Mouse (Mus musculus) right cerebral cortex, postnatal 10 days (tissue): ENCODE measurements around the gene Mydgf.

Experiments
- DNase-seq, 2 experiments: peaks; one replicate each; pipeline ENCODE4 v3.0.0; 2021; ENCODE audit warnings: low spot score in 2 of 2

Gene Mydgf

GRCm38 (mm10) chr17:56144546-56144945, 39.2 kb downstream of the Mydgf start:
- no peak for DNase-seq

- DNase-seq = peak; percentile 75 to 78
Measured at GRCm38 (mm10) chr17:56141702-56142605, 41.8 kb downstream of the Mydgf start.

- peak; percentile 84 to 89 for DNase-seq
Measured at GRCm38 (mm10) chr17:56139858-56140595, 43.7 kb downstream of the Mydgf start, which contains the start of gene Sema6b. Gene Sema6b (minus strand): TSS chr17:56140343.

DNA sequence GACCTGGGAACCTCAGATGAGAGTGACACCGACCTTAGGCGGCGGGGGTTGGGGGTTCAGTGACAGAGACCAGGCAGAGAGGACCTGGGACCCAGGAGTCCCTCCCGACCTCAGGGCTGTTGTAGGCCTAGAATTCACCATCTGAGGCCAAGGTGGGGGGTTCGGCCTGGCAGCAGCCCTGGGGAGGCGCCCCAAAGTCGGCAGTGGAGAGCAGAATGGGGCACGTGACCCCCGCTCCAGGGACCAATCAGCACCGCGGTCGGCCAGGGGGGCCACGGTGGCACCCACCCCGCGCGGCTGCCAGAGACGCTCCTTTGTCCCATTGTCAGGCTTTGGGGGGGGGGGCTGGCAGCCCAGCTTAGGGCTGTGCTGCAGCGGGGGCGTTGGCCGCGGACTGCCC, 44.4 kb downstream of the Mydgf start:
- peak; percentile 70 to 75 for DNase-seq

DNA sequence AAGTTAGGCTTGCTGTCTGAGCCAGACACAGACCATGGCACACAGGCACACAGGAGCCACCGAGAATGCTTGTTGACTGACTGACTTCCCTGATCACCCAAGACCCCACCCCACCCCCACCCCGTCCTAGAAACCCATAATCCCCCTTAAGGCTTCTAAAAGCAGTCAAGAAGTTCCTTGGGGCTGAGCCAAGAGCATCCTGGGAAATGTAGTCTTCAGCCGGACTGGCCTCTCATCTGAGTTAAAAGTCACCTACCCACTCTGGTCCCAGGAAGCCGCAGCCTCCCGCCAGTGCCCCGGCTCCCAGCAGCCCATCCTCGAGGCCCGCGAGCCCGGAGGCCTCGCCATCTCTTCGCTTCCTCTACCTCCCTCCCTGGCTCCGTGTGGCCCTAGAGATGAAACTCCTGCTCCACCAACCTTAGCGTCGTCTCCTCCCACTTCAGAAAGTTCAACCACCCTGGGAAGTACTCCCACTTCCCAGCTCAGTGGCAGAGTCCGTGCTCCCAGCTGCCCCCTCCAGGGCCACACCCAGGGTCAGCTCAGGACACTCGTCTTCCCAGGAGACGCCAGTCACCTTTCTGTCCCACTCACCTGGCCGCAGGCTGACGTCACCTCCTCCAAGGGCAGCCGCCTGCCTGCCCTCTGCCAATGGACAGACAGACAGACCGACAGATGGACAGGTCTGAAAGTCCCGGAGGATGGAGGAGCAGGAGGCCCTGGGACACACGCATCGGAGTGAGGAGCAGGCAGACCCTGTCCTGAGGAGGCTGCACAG, 45.7 kb downstream of the Mydgf start:
- DNase-seq = no peak

DNA sequence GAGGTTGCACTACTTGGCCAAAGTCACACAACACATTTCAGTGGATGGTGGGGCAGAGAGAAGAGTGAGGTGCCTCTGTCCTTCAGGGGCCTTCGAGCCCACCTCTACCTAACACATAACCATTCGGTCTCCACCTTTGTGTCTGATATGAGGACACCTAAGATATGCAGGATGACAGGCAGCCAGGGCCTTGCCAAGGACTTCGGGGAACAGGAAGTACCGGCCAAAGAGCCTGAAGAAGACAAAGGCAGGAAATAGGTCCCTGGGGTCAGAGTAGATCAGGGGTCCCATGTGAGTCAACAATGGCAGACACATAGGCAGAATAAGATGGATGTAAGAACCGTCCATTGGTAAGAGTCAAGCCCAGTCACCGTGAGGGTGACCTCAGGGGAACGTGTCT, 47.2 kb downstream of the Mydgf start:
- no peak for DNase-seq

DNA sequence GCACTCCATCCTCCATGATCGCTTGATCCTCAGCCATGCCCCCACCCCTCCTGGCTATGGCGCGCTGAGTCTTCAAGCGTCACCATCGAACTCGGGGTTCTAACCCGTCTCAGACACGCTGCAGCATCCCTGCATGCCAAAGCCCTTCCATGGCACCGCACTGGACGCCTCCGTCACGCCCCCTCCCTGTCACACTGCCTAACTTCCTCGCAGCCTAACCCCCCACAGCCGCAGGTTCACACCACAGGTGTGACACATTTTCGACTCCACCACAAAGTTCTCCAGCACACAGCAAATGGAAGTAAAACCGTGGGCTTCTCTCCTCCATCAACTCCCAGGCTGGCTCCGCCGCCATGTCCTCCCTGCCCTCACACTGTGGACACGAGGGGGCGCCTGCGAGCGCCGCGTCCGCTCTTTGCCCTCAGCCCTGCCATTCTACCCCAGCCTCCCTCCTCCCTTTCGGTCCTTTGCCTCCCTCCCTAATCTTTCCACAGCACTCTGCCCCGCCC, 49.2 kb downstream of the Mydgf start:
- peak in 1 of 2 experiments; percentile 43 for DNase-seq

- peak in 1 of 2 experiments; percentile 47 for DNase-seq
Measured at GRCm38 (mm10) chr17:56133457-56134363, 50.0 kb downstream of the Mydgf start.

DNA sequence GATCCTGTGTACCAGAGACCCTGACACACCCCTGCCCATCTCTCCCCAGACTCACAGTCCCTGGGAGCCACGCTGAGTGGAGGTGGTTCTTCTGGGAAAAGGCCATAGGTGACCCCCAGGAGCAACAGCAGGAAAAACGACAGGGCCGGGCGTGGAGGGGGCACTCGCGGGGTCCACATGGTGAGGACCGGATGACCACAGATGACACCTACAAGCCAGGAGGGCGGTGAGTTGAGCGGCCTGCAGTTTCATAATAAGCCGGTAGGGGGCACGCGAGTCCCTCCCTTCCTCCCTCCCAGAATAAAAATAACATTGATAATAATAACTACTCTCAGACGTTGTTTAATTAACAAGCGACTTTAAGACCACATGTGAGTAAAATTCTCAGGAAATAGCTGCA, 51.1 kb downstream of the Mydgf start:
- DNase-seq = no peak

DNA sequence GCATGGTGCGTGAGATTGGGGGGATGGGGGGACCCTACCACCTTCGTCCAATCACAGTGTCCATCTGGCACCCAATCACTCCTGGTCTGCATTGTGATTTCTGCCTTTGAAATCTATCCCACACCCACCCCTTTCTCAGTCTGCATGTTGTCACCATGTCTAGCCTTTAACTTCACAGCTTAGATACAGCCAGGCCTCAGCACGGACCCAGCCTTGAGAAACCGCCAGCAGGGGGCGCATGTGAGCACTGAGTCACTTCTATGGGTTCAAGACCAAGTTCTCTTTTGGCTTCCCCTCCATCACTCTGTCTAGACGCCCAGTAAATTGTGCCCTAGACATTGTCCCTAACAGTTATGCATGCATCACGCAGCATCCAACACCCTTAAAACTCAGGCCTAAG, 51.9 kb downstream of the Mydgf start:
- peak in 1 of 2 experiments; percentile 72 for DNase-seq

- no peak for DNase-seq
Measured at GRCm38 (mm10) chr17:56131136-56131535, 52.6 kb downstream of the Mydgf start.

DNA sequence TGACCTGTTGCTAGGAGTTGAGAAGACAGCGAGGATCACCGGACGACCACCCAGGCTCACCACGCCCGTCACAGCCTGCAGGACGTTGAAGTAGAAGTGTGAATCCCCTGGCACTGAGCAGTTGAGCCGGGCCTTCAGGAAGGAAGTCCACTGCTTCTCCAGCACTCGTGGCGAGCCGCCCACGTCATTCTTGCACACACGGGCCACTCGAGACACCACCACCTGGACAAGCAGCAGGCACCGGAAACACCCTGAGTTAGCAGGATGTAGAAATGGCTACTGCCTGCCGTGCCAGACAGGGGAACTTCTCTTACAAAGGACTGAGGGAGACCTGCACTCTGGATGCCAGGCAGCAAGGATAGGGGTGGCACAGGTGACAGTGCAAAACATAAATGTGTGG, 55.5 kb downstream of the Mydgf start:
- no peak for DNase-seq

DNA sequence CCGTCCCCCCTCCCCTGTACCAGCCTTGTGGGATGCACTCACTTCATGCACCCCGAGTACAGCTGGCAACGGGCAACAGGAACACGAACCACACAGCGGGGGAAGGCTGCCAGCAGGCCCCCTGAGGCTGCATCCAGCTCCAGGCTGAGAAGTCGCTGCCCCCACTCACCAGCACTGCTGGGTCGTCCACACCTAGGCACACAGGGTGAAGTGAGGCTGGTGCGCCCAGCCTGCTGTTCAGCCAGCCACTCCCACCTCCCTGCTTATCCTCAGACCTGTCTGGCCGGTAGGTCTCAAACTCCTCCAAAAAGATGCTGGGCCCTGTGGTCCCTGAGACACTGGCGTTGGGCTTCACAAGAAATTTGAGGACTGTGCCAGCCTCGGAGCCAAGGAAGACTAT, 57.5 kb downstream of the Mydgf start:
- DNase-seq = no peak
